Mouse (Mus musculus): ENCODE data around the gene Dapk1. TPM values are rescaled to one million over a fixed set of nuclear protein-coding genes. Genes with fewer than 3 reads are reported as not detected.

Gene Dapk1
- polyA plus RNA-seq, 1 experiment from 2014 or later = 32.7 TPM

DNA sequence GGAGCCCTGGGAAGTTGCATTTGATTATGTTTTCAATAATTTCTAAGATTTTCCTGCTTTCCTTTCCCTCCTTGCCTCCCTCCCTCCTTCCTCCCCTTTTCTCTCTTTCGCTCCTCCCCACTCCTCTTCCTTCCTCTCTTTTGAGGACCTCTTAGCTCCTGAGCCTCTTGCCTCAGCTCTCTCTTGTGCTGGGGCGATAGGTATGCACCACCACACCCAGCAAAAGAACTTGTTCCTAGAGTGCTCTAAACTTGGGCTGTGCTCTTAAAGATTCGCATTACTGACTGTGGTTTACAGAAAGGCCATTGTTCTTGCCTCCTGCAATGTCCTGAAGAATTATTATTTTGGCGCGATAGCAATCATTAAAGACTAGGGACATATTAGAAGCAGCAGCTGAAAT, 46.6 kb downstream of the Dapk1 start:
- 64% methylated on average over 5 of the region's 5 CpGs for WGBS
- Histone ChIP-seq H3K36me3 (no peaks in the 10 kb centered on the region), H3K9me3 (no peaks in the 10 kb centered on the region), H3K27ac (peak overlapping the region; percentile 36; the same call in 1 of the 2 replicates), H3K27me3 (no peaks in the 10 kb centered on the region), H3K4me1 (0 out of 2 replicates have a peak, but pooled peaks cover 8% of the 10 kb centered on the region), H3K9ac (no peak overlapping the region), H3K4me2 (no peak overlapping the region), H3K4me3 (no peak overlapping the region)
- no peak for ATAC-seq (ENCODE audit: borderline replicate concordance, extremely low read depth, low FRiP score, low TSS enrichment)

DNA sequence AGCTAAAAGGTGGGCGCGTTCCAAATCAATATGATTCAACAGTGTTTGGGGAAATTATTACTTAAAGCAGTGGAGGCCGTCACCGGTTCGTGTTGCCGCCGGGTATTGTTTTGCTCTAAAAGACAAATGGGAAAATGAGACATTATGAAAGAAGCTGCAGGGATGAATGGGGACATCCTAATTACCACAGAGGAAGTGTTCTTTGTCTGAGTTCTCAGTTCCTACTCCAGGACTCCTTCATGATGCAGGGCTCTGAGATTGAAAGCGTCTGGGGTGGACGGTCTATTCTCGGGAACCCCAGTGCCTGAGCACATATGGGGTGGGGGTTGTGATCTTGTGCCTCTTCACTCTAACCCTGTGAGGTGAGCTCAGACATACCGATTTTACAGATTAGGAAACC, 48.3 kb downstream of the Dapk1 start:
- no peak overlapping the region for H3K4me3 ChIP-seq
- H3K36me3 ChIP-seq = no peaks in the 10 kb centered on the region
- no peak for ATAC-seq (ENCODE audit: borderline replicate concordance, extremely low read depth, low FRiP score, low TSS enrichment)
- H3K4me1 ChIP-seq = peaks cover 7% of the 10 kb centered on the region; the same call in 1 of the 2 replicates
- H3K4me2 ChIP-seq = no peak overlapping the region
- WGBS = 86% methylated on average over 11 of the region's 11 CpGs
- H3K27me3 ChIP-seq = no peaks in the 10 kb centered on the region
- no peaks in the 10 kb centered on the region for H3K9me3 ChIP-seq
- no peak overlapping the region for H3K27ac ChIP-seq
- no peak overlapping the region for H3K9ac ChIP-seq

DNA sequence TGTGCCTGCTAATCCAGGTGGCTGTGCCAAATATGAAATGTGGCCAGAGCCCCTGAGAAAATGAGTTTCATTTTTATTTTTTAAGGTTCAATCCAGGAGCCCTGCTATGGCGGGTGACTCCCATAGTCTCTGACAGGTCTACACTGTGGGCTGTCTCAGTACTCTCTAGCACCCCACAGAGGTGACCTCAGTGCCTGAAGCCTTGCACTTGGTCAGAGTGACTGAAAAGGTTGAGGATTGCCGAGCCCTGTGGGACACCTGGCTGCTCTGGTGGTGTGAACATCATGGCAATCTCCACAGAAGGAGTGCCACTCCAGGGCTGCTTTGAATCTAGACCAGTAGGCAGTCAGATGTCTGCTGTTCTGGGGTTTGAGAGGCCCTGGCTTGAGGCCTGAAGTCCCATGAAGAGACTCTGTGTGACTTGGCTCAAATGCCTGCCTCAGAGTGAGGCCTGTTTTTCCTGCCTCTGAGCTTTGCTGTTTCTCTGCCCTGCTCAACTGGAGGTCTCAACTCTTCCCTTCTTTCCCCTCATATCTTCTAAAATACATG, 52.3 kb downstream of the Dapk1 start:
- 75% methylated on average over 2 of the region's 2 CpGs for WGBS

DNA sequence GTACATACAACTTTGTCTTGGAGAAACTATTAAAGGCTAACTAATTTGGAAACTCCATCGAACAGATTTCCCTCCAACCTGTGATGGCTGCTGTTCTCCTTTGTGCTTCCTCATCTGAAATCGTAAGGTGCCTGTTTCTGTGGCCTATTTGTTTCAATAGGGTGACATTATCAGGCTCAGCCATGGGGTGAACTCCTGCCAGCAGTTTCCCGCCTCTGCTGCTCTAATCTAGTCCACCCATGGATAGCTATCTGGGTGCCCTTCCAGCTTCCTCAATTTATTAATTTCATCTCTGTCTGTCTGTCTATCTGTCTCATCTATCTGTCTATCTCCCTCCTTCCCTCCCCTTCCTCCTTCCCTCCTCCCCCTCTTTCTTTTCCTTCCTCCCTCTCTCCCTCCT, 53.5 kb downstream of the Dapk1 start:
- Histone ChIP-seq H3K27me3 (no peaks in the 10 kb centered on the region), H3K27ac (no peak overlapping the region), H3K9me3 (no peaks in the 10 kb centered on the region), H3K4me1 (peaks cover 11% of the 10 kb centered on the region), H3K9ac (no peak overlapping the region), H3K4me3 (no peak overlapping the region), H3K36me3 (no peaks in the 10 kb centered on the region), H3K4me2 (no peak overlapping the region)
- 77% methylated on average over 3 of the region's 3 CpGs for WGBS
- ATAC-seq (ENCODE audit: borderline replicate concordance, extremely low read depth, low FRiP score, low TSS enrichment) = no peak

More for the DNA sequence above, 52.3 kb downstream of the Dapk1 start:
- no peak overlapping the region for H3K9ac ChIP-seq
- no peaks in the 10 kb centered on the region for H3K9me3 ChIP-seq
- H3K4me3 ChIP-seq = no peak overlapping the region
- no peaks in the 10 kb centered on the region for H3K36me3 ChIP-seq
- no peak overlapping the region for H3K27ac ChIP-seq
- no peaks in the 10 kb centered on the region for H3K27me3 ChIP-seq
- peaks cover 4% of the 10 kb centered on the region; the same call in 1 of the 2 replicates for H3K4me1 ChIP-seq
- no peak for ATAC-seq (ENCODE audit: borderline replicate concordance, extremely low read depth, low FRiP score, low TSS enrichment)
- H3K4me2 ChIP-seq = no peak overlapping the region

DNA sequence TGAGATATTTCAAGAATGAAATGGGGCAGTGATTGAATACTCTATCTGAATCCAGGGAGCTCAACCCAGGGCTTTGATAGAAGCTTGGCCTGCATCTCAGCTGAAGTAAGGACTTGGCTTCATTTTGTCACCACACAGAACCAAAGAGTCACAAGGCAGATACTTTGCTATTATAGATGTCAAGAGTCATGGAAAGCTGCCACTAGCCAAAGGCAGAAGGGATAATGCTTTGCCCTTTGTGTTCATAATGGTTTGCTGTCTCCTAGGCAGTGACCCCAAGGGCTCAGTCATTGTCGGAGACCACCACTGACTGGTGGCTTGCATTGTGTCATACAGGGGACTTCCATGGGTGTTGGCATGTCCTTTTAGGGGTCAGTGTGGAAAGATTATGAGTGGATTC, 57.9 kb downstream of the Dapk1 start:
- Histone ChIP-seq H3K4me1 (peaks cover 36% of the 10 kb centered on the region), H3K9me3 (no peaks in the 10 kb centered on the region), H3K36me3 (no peaks in the 10 kb centered on the region), H3K27ac (peak overlapping the region; percentile 31; the same call in 1 of the 2 replicates), H3K27me3 (no peaks in the 10 kb centered on the region), H3K4me3 (no peak overlapping the region), H3K4me2 (no peak overlapping the region), H3K9ac (no peak overlapping the region)
- 66% methylated on average over 1 of the region's 1 CpGs for WGBS
- ATAC-seq (ENCODE audit: borderline replicate concordance, extremely low read depth, low FRiP score, low TSS enrichment) = no peak

DNA sequence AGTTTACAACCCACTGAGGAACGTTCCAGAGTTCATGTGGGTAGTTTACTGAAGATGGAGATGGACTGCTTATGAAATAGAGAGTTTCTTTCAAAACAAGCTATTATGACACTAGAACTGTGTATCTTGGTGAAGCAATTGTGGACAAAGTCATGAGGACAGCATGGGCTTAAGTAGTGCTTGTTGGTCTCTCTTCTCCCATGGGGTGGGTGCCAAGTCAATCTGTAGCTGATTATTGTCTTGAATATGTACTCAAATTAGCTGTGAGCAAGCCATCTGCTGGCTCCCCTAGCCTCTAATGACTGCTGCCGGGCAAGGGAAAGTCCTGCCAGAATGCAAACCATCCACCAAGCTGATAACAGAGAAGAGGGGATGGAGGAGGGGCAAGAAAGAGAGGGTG, 58.3 kb downstream of the Dapk1 start:
- WGBS = 44% methylated on average over 2 of the region's 2 CpGs
- Histone ChIP-seq H3K4me3 (no peak overlapping the region), H3K27me3 (no peaks in the 10 kb centered on the region), H3K4me1 (peaks cover 37% of the 10 kb centered on the region), H3K36me3 (no peaks in the 10 kb centered on the region), H3K9ac (no peak overlapping the region), H3K4me2 (no peak overlapping the region), H3K9me3 (no peaks in the 10 kb centered on the region), H3K27ac (peak overlapping the region; percentile 31)
- ATAC-seq (ENCODE audit: borderline replicate concordance, extremely low read depth, low FRiP score, low TSS enrichment) = peak; percentile 32; the same call in 1 of the 2 replicates

DNA sequence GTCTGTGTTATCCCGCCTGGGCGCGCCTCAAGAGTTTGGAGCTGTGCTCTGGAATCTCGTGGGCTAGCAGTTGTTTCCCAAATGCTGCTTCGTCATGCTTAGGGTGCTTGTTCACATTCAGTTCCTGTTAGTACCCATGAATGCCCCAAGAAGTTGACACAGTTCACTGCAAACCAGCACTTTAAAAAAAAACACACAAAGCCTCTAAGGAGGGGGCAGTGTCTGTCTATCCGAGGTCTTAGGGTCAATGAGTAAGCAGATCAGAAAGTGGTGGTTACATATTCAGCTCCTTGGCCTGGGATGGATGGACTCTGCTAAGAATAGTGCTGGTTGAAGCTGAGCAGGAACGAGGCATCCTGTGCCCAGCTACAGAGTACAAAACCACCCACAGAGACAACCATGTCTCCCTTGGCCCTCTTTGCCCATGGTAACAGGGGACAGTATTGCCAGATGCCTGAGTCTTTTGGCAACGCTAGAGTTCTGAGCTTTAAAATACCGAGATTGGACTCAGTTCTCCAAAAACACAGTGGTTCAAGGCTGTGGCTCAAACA, 59.0 kb downstream of the Dapk1 start:
- Histone ChIP-seq H3K4me1 (peaks cover 37% of the 10 kb centered on the region), H3K4me2 (no peak overlapping the region), H3K4me3 (no peak overlapping the region), H3K9ac (no peak overlapping the region), H3K27ac (no peak overlapping the region), H3K36me3 (no peaks in the 10 kb centered on the region), H3K9me3 (no peaks in the 10 kb centered on the region), H3K27me3 (no peaks in the 10 kb centered on the region)
- no peak for ATAC-seq (ENCODE audit: borderline replicate concordance, extremely low read depth, low FRiP score, low TSS enrichment)
- WGBS = 69% methylated on average over 9 of the region's 9 CpGs

DNA sequence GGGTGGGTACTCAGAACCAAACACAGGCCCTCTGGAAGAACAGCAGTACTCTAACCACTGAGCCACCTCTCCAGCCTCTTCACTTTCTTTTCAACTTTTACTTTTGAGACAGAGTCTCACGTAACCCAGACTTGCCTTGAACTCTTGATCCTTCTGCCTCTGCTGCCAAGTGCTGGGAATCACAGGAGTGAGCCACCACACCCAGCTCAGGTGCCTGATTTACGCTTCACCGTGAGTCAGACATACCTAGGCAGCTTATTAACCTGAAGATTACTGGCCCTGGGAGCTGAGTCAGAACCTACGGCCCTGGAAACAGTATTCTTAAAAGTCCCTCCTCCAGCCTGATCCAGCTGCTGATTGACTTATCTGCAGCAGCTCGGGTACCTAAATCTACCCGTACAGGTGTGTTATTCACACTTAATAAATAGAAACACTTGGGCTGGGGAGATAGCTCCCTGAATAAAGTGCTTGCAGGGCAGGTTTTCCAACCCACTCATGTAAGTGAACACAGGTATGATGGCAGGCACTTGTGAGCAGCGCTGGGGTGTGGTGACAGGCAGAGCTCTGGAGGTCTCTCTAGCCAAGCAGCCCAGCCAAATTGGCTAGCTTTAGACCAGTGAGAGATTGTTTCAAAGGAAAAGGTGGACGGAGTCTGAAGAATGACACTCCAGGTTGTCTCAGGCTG, 60.9 kb downstream of the Dapk1 start:
- peaks cover 37% of the 10 kb centered on the region for H3K4me1 ChIP-seq
- no peaks in the 10 kb centered on the region for H3K9me3 ChIP-seq
- H3K4me2 ChIP-seq = no peak overlapping the region
- ATAC-seq (ENCODE audit: borderline replicate concordance, extremely low read depth, low FRiP score, low TSS enrichment) = no peak
- H3K27ac ChIP-seq = peak overlapping the region; percentile 60
- H3K27me3 ChIP-seq = no peaks in the 10 kb centered on the region
- no peak overlapping the region for H3K4me3 ChIP-seq
- H3K9ac ChIP-seq = no peak overlapping the region
- WGBS = 61% methylated on average over 8 of the region's 8 CpGs
- H3K36me3 ChIP-seq = no peaks in the 10 kb centered on the region

DNA sequence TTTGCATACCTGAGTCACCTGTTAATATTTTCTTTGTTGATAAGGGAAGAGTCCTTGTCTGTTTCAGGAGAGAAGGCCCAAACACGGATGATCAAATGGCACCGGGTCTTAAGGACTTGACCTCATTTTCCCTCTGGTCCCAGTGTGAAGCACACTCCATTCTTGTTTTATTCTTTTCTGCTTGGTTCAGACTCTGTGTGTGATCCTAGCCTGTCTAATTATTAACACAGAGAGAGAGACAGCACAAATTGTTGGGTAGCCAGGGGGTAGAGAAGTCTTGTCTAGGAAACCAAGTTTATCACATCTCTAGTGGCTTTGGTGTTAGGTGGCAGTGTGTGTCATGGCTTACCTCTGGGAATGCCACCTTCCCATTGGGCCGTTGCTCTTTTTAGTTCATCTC, 62.3 kb downstream of the Dapk1 start:
- H3K4me1 ChIP-seq = peaks cover 37% of the 10 kb centered on the region
- WGBS = 39% methylated on average over 3 of the region's 3 CpGs
- ATAC-seq (ENCODE audit: borderline replicate concordance, extremely low read depth, low FRiP score, low TSS enrichment) = no peak
- H3K36me3 ChIP-seq = no peaks in the 10 kb centered on the region
- H3K4me3 ChIP-seq = no peak overlapping the region
- H3K27ac ChIP-seq = peak overlapping the region; percentile 39
- no peaks in the 10 kb centered on the region for H3K27me3 ChIP-seq
- H3K9ac ChIP-seq = no peak overlapping the region
- H3K9me3 ChIP-seq = no peaks in the 10 kb centered on the region
- H3K4me2 ChIP-seq = no peak overlapping the region

DNA sequence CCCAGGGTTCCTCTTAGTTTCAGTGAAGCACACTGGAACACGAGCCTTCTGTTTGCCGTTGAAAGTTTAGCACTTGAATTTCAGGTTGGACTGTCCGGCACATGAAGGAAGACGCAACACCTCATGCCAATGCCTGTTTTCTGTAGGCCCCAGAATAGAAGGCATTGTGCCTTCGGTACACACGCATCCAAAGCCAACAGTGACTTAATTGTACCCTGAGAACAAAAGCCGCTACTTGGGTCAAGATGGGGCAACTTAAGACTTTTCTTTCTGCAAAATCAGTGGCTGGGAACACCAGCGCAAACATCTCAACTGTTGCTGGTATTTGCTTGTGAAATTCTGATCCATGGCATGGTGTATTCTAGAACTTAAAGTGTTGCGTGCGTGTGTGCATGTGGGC, 63.1 kb downstream of the Dapk1 start:
- 68% methylated on average over 10 of the region's 10 CpGs for WGBS

DNA sequence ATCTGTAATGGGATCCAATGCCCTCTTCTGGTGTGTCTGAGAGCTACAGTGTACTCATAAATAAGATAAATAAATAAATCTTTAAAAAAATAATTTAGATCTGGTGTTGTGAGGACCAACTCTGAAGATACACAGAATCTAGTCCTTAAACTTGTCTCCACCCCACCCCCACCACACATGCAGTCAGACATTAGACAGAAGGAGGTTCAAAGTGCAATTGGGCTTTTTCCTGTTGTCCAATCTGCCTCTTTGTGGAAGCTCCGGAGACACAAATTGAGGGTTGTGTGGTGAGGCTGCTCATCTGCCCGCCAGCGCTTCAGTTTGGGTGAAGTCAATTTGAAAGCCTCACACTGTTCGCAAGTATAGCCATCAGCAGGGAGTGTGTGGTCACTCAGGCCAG, 63.7 kb downstream of the Dapk1 start:
- Histone ChIP-seq H3K4me3 (no peak overlapping the region), H3K36me3 (no peaks in the 10 kb centered on the region), H3K9ac (no peak overlapping the region), H3K27me3 (no peaks in the 10 kb centered on the region), H3K27ac (0 out of 2 replicates have a peak overlapping the region, but pooled peaks have one; percentile 39), H3K4me1 (peaks cover 35% of the 10 kb centered on the region), H3K9me3 (no peaks in the 10 kb centered on the region), H3K4me2 (no peak overlapping the region)
- 91% methylated on average over 4 of the region's 4 CpGs for WGBS
- ATAC-seq (ENCODE audit: borderline replicate concordance, extremely low read depth, low FRiP score, low TSS enrichment) = no peak

More for the DNA sequence above, 63.1 kb downstream of the Dapk1 start:
- Histone ChIP-seq H3K4me2 (no peak overlapping the region), H3K27me3 (no peaks in the 10 kb centered on the region), H3K9ac (no peak overlapping the region), H3K9me3 (no peaks in the 10 kb centered on the region), H3K4me3 (no peak overlapping the region), H3K4me1 (peaks cover 35% of the 10 kb centered on the region), H3K36me3 (no peaks in the 10 kb centered on the region), H3K27ac (peak overlapping the region; percentile 39)
- ATAC-seq (ENCODE audit: borderline replicate concordance, extremely low read depth, low FRiP score, low TSS enrichment) = no peak

DNA sequence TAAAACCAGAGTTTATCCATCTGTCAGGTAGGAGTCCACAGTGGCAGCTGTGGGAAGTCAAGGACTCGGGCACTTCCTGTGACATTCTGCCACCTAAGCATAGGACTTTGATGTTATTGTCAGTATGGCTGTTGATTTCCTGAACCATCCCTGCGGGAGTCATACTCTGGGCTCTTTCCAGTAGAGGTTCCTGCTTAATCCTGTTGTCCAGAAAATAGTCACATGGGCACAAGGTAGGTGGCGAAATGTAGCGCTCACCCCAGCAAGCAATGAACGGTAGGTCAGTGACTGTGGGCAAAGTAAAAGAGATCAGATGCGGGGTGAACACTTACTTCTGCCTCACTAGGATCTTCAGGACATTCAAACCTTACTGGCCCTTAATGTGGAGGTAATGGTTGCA, 66.3 kb downstream of the Dapk1 start:
- Histone ChIP-seq H3K27ac (no peak overlapping the region), H3K4me3 (no peak overlapping the region), H3K9me3 (no peaks in the 10 kb centered on the region), H3K36me3 (no peaks in the 10 kb centered on the region), H3K4me1 (peaks cover 41% of the 10 kb centered on the region), H3K9ac (no peak overlapping the region), H3K4me2 (no peak overlapping the region), H3K27me3 (no peaks in the 10 kb centered on the region)
- 74% methylated on average over 6 of the region's 6 CpGs for WGBS
- ATAC-seq (ENCODE audit: borderline replicate concordance, extremely low read depth, low FRiP score, low TSS enrichment) = no peak

All from lung, embryonic 15.5 days (tissue).